Mouse (Mus musculus) stomach, embryonic 15.5 days (tissue): Measurements from ENCODE around the gene Polr2a. TPM values are rescaled to one million over a fixed set of nuclear protein-coding genes. Genes with fewer than 3 reads are reported as not detected.

Source experiments
- ATAC-seq: fragments of 200-750 bp; cut with Nextera tagmentation; 2 replicates; pipeline ENCODE4 v1.8.0; 2017; ENCODE audit warnings: low read depth, moderate number of reproducible peaks, moderate TSS enrichment; ENCODE audit not compliant: insufficient read depth, low FRiP score
- H3K27ac ChIP-seq: fragments of 300-500 bp; sonication (generic); 2 replicates; pipeline ENCODE4 v1.5.1; 2015; ENCODE audit warnings: mild to moderate bottlenecking, inconsistent platforms
- H3K27me3 ChIP-seq: fragments of 300-500 bp; sonication (generic); replicated peaks from 2 replicates; pipeline ENCODE4 v1.6.1; 2015; ENCODE audit warnings: inconsistent platforms
- H3K36me3 ChIP-seq: fragments of 300-500 bp; sonication (generic); 2 replicates; pipeline ENCODE4 v1.6.1; 2015; ENCODE audit warnings: inconsistent platforms
- H3K4me1 ChIP-seq: fragments of 300-500 bp; sonication (generic); 2 replicates; pipeline ENCODE4 v1.6.1; 2015; ENCODE audit warnings: inconsistent platforms
- H3K4me2 ChIP-seq: fragments of 300-500 bp; sonication (generic); 2 replicates; pipeline ENCODE4 v1.6.1; 2015; ENCODE audit warnings: mild to moderate bottlenecking, inconsistent platforms
- H3K4me3 ChIP-seq: fragments of 300-500 bp; sonication (generic); replicated peaks from 2 replicates; pipeline ENCODE4 v1.5.1; 2015; ENCODE audit warnings: inconsistent platforms
- H3K9ac ChIP-seq: fragments of 300-500 bp; sonication (generic); 2 replicates; pipeline ENCODE4 v1.6.1; 2015; ENCODE audit warnings: inconsistent platforms
- H3K9me3 ChIP-seq: fragments of 300-500 bp; sonication (generic); 2 replicates; pipeline ENCODE4 v1.6.1; 2016; ENCODE audit warnings: inconsistent platforms
- WGBS: fragments of 180-500 bp; shearing (Covaris S2); methylation state at CpG from one replicate; pipeline ENCODE4 v1.1.7; 2015; 5-methylcytosine and 5-hydroxymethylcytosine counted together
- polyA plus RNA-seq: library from polyadenylated mRNA; unstranded; fragments of >200 nt; fragmentation: Nextera tagmentation; extraction: Ambion mirVana; gene quantifications from 2 replicates; pipeline ENCODE4 v1.2.1, GENCODE M21; 2015

Polr2a gene
- polyA plus RNA-seq, 1 experiment from 2014 or later, result 21.0 TPM

GRCm38 (mm10) chr11:69800138-69800391 lies 41.6 kb upstream of the Polr2a start:
- H3K27ac ChIP-seq, result peak overlapping the region; percentile 76
- H3K27me3 ChIP-seq, result peaks cover 6% of the 10 kb centered on the region; the same call in 1 of the 2 replicates
- no peaks in the 10 kb centered on the region for H3K9me3 ChIP-seq
- no peak for ATAC-seq
- peaks cover 59% of the 10 kb centered on the region for H3K4me1 ChIP-seq
- peak overlapping the region; percentile 56 for H3K4me3 ChIP-seq
- peak overlapping the region; percentile 98 for H3K4me2 ChIP-seq
- 2% methylated on average over 11 of the region's 11 CpGs for WGBS
- H3K9ac ChIP-seq, result no peak overlapping the region
- H3K36me3 ChIP-seq, result no peaks in the 10 kb centered on the region

GRCm38 (mm10) chr11:69799394-69800137 lies 41.1 kb upstream of the Polr2a start:
- no peaks in the 10 kb centered on the region for H3K9me3 ChIP-seq
- WGBS, result 25% methylated on average over 12 of the region's 12 CpGs
- H3K4me1 ChIP-seq, result peaks cover 57% of the 10 kb centered on the region
- H3K9ac ChIP-seq, result no peak overlapping the region
- no peak for ATAC-seq
- H3K4me2 ChIP-seq, result peak overlapping the region; percentile 98
- peaks cover 2% of the 10 kb centered on the region; the same call in 1 of the 2 replicates for H3K27me3 ChIP-seq
- peak overlapping the region; percentile 76 for H3K27ac ChIP-seq
- H3K36me3 ChIP-seq, result no peaks in the 10 kb centered on the region
- no peak overlapping the region; the same call in 1 of the 2 replicates for H3K4me3 ChIP-seq

GRCm38 (mm10) chr11:69797924-69798323 lies 39.5 kb upstream of the Polr2a start:
- Histone ChIP-seq H3K9me3 (no peaks in the 10 kb centered on the region), H3K9ac (no peak overlapping the region), H3K4me3 (no peak overlapping the region), H3K36me3 (no peaks in the 10 kb centered on the region), H3K4me1 (peaks cover 41% of the 10 kb centered on the region), H3K27me3 (no peaks in the 10 kb centered on the region), H3K4me2 (no peak overlapping the region), H3K27ac (no peak overlapping the region)
- ATAC-seq, result no peak
- WGBS, result 72% methylated on average over 7 of the region's 7 CpGs

GRCm38 (mm10) chr11:69795983-69796435 lies 37.6 kb upstream of the Polr2a start:
- Histone ChIP-seq H3K4me1 (peaks cover 23% of the 10 kb centered on the region), H3K4me2 (peak overlapping the region; percentile 96), H3K4me3 (peak overlapping the region; percentile 44), H3K36me3 (no peaks in the 10 kb centered on the region), H3K27me3 (no peaks in the 10 kb centered on the region), H3K27ac (no peak overlapping the region), H3K9me3 (no peaks in the 10 kb centered on the region), H3K9ac (no peak overlapping the region)
- ATAC-seq, result 0 out of 2 replicates have a peak, but pooled peaks have one; percentile 1
- WGBS, result 3% methylated on average over 13 of the region's 13 CpGs

GRCm38 (mm10) chr11:69795168-69795982 lies 36.9 kb upstream of the Polr2a start, which contains the start of gene Chrnb1:
Gene Chrnb1, minus strand, starts transcription at chr11:69795943.
- no peaks in the 10 kb centered on the region for H3K36me3 ChIP-seq
- WGBS, result under 1% methylated on average over 52 of the region's 52 CpGs
- peak within 1 kb of the TSS; percentile 96 for H3K4me2 ChIP-seq
- H3K4me3 ChIP-seq, result peak within 1 kb of the TSS; percentile 44
- peak; percentile 98 for ATAC-seq
- no peak within 1 kb of the TSS for H3K9ac ChIP-seq
- peaks cover 16% of the 10 kb centered on the region for H3K4me1 ChIP-seq
- H3K27ac ChIP-seq, result no peak within 1 kb of the TSS
- no peaks in the 10 kb centered on the region for H3K9me3 ChIP-seq
- H3K27me3 ChIP-seq, result no peaks in the 10 kb centered on the region

- Histone ChIP-seq H3K4me1 (peaks cover 3% of the 10 kb centered on the region; the same call in 1 of the 2 replicates), H3K36me3 (no peaks in the 10 kb centered on the region), H3K9ac (no peak overlapping the region), H3K9me3 (no peaks in the 10 kb centered on the region), H3K27ac (no peak overlapping the region), H3K27me3 (no peaks in the 10 kb centered on the region), H3K4me2 (no peak overlapping the region), H3K4me3 (no peak overlapping the region)
- ATAC-seq, result no peak
- WGBS, result 57% methylated on average over 5 of the region's 5 CpGs
These were observed 35.0 kb upstream of the Polr2a start for GRCm38 (mm10) chr11:69793429-69793828.

GRCm38 (mm10) chr11:69791420-69791819 lies 33.0 kb upstream of the Polr2a start:
- no peaks in the 10 kb centered on the region for H3K36me3 ChIP-seq
- no peaks in the 10 kb centered on the region for H3K27me3 ChIP-seq
- 70% methylated on average over 5 of the region's 5 CpGs for WGBS
- H3K9ac ChIP-seq, result no peak overlapping the region
- no peak for ATAC-seq
- no peaks in the 10 kb centered on the region for H3K9me3 ChIP-seq
- H3K27ac ChIP-seq, result no peak overlapping the region
- no peak overlapping the region for H3K4me3 ChIP-seq
- no peak overlapping the region for H3K4me2 ChIP-seq
- H3K4me1 ChIP-seq, result peaks cover 3% of the 10 kb centered on the region; the same call in 1 of the 2 replicates

- WGBS, result 59% methylated on average over 5 of the region's 5 CpGs
- no peaks in the 10 kb centered on the region for H3K4me1 ChIP-seq
- no peak overlapping the region for H3K9ac ChIP-seq
- no peak overlapping the region for H3K27ac ChIP-seq
- no peaks in the 10 kb centered on the region for H3K36me3 ChIP-seq
- ATAC-seq, result no peak
- H3K9me3 ChIP-seq, result no peaks in the 10 kb centered on the region
- no peak overlapping the region for H3K4me3 ChIP-seq
- H3K27me3 ChIP-seq, result no peaks in the 10 kb centered on the region
- no peak overlapping the region for H3K4me2 ChIP-seq
These were observed 31.0 kb upstream of the Polr2a start for GRCm38 (mm10) chr11:69789431-69789830.

GRCm38 (mm10) chr11:69787306-69787705 lies 28.9 kb upstream of the Polr2a start:
- Histone ChIP-seq H3K4me2 (no peak overlapping the region), H3K36me3 (no peaks in the 10 kb centered on the region), H3K4me3 (no peak overlapping the region), H3K9ac (no peak overlapping the region), H3K9me3 (no peaks in the 10 kb centered on the region), H3K4me1 (no peaks in the 10 kb centered on the region), H3K27me3 (no peaks in the 10 kb centered on the region), H3K27ac (no peak overlapping the region)
- ATAC-seq, result no peak
- WGBS, result 89% methylated on average over 5 of the region's 5 CpGs

GRCm38 (mm10) chr11:69784793-69785272 lies 26.4 kb upstream of the Polr2a start:
- Histone ChIP-seq H3K27me3 (no peaks in the 10 kb centered on the region), H3K36me3 (no peaks in the 10 kb centered on the region), H3K9ac (no peak overlapping the region), H3K4me2 (peak overlapping the region; percentile 44), H3K4me1 (no peaks in the 10 kb centered on the region), H3K4me3 (peak overlapping the region; percentile 12), H3K27ac (peak overlapping the region; percentile 6; the same call in 1 of the 2 replicates), H3K9me3 (no peaks in the 10 kb centered on the region)
- ATAC-seq, result peak; percentile 66
- WGBS, result 29% methylated on average over 15 of the region's 15 CpGs

- Histone ChIP-seq H3K4me2 (no peak overlapping the region), H3K4me3 (no peak overlapping the region), H3K36me3 (no peaks in the 10 kb centered on the region; the same call in 1 of the 2 replicates), H3K9ac (no peak overlapping the region), H3K27me3 (no peaks in the 10 kb centered on the region), H3K4me1 (0 out of 2 replicates have a peak, but pooled peaks cover 5% of the 10 kb centered on the region), H3K9me3 (no peaks in the 10 kb centered on the region), H3K27ac (no peak overlapping the region)
- 27% methylated on average over 4 of the region's 4 CpGs for WGBS
- no peak for ATAC-seq
These were observed 23.4 kb upstream of the Polr2a start for GRCm38 (mm10) chr11:69781828-69782227.

- Histone ChIP-seq H3K27me3 (no peaks in the 10 kb centered on the region), H3K4me2 (no peak overlapping the region), H3K9ac (no peak overlapping the region), H3K27ac (no peak overlapping the region), H3K4me3 (no peak overlapping the region), H3K4me1 (0 out of 2 replicates have a peak, but pooled peaks cover 5% of the 10 kb centered on the region), H3K9me3 (no peaks in the 10 kb centered on the region), H3K36me3 (no peaks in the 10 kb centered on the region; the same call in 1 of the 2 replicates)
- no peak for ATAC-seq
- 44% methylated on average over 7 of the region's 7 CpGs for WGBS
These were observed 20.5 kb upstream of the Polr2a start for GRCm38 (mm10) chr11:69778985-69779384.
